Comparison of ENCODE assay signal across 14 mouse cellular contexts in genomic region chr12:71433549-71434200, GRCm38 (mm10).
DNase-seq lines count a peak whose midpoint lies in the region; ATAC-seq and TF ChIP-seq lines count a peak whose summit lies in the region.
"Had no signal": no experiment of that assay in that cellular context is flagged by ENCODE, and none has a peak within 500 bp of the region (broad histone marks: within the 10 kb centered on the region; RNA-seq: fewer than 3 reads in every experiment).

No protein-coding gene starts in this region.

- H3K9me3 ChIP-seq in lung, embryonic 14.5 days (ENCODE audit: low read depth, low read length) = no peaks in the 10 kb centered on the region
- no peaks in the 10 kb centered on the region for H3K9me3 ChIP-seq in embryonic facial prominence, embryonic 10.5 days
- H3K9me3 ChIP-seq in forebrain, embryonic 15.5 days = no peaks in the 10 kb centered on the region
- H3K9me3 ChIP-seq: liver, embryonic 15.5 days had no signal

- no peak overlapping the region for H3K4me3 ChIP-seq in lung, embryonic 14.5 days (ENCODE audit: low read depth, low read length)
- H3K4me3 ChIP-seq in embryonic facial prominence, embryonic 10.5 days = no peak overlapping the region
- H3K4me3 ChIP-seq in forebrain, embryonic 15.5 days = no peak overlapping the region
- H3K4me3 ChIP-seq: liver, embryonic 15.5 days had no signal

- H3K27ac ChIP-seq in lung, embryonic 14.5 days (ENCODE audit: low read depth) = no peak overlapping the region
- H3K27ac ChIP-seq in embryonic facial prominence, embryonic 10.5 days (replicated peaks) = peak overlapping the region; percentile 74
- no peak overlapping the region for H3K27ac ChIP-seq in forebrain, embryonic 15.5 days (replicated peaks)
- H3K27ac ChIP-seq: liver, embryonic 15.5 days; macrophage had no signal

- no peak for TF ChIP-seq CTCF in lung, embryonic 14.5 days (IDR thresholded peaks at IDR 0.05; ENCODE audit: low read depth)

- peaks cover 16% of the 10 kb centered on the region; the same call in 1 of the 2 replicates for H3K4me1 ChIP-seq in lung, embryonic 14.5 days (ENCODE audit: insufficient read depth)
- H3K4me1 ChIP-seq in embryonic facial prominence, embryonic 10.5 days = peaks cover 80% of the 10 kb centered on the region
- H3K4me1 ChIP-seq in forebrain, embryonic 15.5 days = peaks cover 24% of the 10 kb centered on the region

- no peak overlapping the region for H3K9ac ChIP-seq in lung, embryonic 14.5 days
- H3K9ac ChIP-seq in forebrain, embryonic 15.5 days (replicated peaks) = no peak overlapping the region
- H3K9ac ChIP-seq: liver, embryonic 15.5 days had no signal

- no peaks in the 10 kb centered on the region for H3K36me3 ChIP-seq in lung, embryonic 14.5 days (ENCODE audit: insufficient read depth)
- no peaks in the 10 kb centered on the region for H3K36me3 ChIP-seq in embryonic facial prominence, embryonic 10.5 days (replicated peaks)
- H3K36me3 ChIP-seq in forebrain, embryonic 15.5 days = no peaks in the 10 kb centered on the region
- H3K36me3 ChIP-seq: liver, embryonic 15.5 days had no signal

- no peak for DNase-seq in lung, embryonic 14.5 days
- no peak for DNase-seq in lung, postnatal 4 days
- peak; percentile 77 for DNase-seq in embryonic facial prominence, embryonic 10.5 days (ENCODE audit: low spot score)
- peak; percentile 55 for DNase-seq in retina, embryonic 14.5 days (ENCODE audit: low spot score)
- no peak for DNase-seq in frontal cortex, postnatal 25 days (ENCODE audit: low spot score in 2 of 2)
- DNase-seq in heart, postnatal 4 days = no peak
- DNase-seq: adrenal gland, postnatal 14 days; heart, postnatal 36 days; kidney, postnatal 36 days; right cerebral cortex, adult 18-20 months had no signal

- ATAC-seq in lung, embryonic 14.5 days (ENCODE audit: insufficient read depth) = peak; percentile 18; the same call in 1 of the 2 replicates
- ATAC-seq in forebrain, embryonic 15.5 days (replicated peaks) = peak; percentile 41

- H3K4me2 ChIP-seq in lung, embryonic 14.5 days = no peak overlapping the region
- H3K4me2 ChIP-seq in forebrain, embryonic 15.5 days (replicated peaks) = no peak overlapping the region
- H3K4me2 ChIP-seq: liver, embryonic 15.5 days had no signal

- 25% methylated on average over 9 of the region's 9 CpGs for WGBS in lung, embryonic 14.5 days
- 13% methylated on average over 9 of the region's 9 CpGs for WGBS in embryonic facial prominence, embryonic 10.5 days
- WGBS in forebrain, embryonic 15.5 days = 44% methylated on average over 9 of the region's 9 CpGs

- H3K27me3 ChIP-seq in lung, embryonic 14.5 days (ENCODE audit: insufficient read depth, low read length) = no peaks in the 10 kb centered on the region
- no peaks in the 10 kb centered on the region for H3K27me3 ChIP-seq in embryonic facial prominence, embryonic 10.5 days (replicated peaks; ENCODE audit: low read depth, poor library complexity, severe bottlenecking)
- H3K27me3 ChIP-seq in forebrain, embryonic 15.5 days = no peaks in the 10 kb centered on the region
- H3K27me3 ChIP-seq: CH12.LX; liver, embryonic 15.5 days had no signal

Comparison
In these comparisons a context has a peak if more than half of its experiments do, and no peak if none do; other contexts are left out.
1. DNase-seq: peak in embryonic facial prominence, embryonic 10.5 days (single experiment) and retina, embryonic 14.5 days (single experiment); none in lung, embryonic 14.5 days (single experiment), lung, postnatal 4 days (0 of 2), frontal cortex, postnatal 25 days (0 of 2) and heart, postnatal 4 days (single experiment).